Mouse (Mus musculus) kidney, adult 18-20 months (tissue): ENCODE data around the gene Nkx2-4.

ENCODE experiments used
- DNase-seq: peaks from one replicate; pipeline ENCODE4 v3.0.0; 2021

Gene Nkx2-4

GRCm38 (mm10) chr2:147085072-147085870 is at the start of gene Nkx2-4:
Gene Nkx2-4 (minus strand): TSS chr2:147085445.
- DNase-seq: no peak

- DNase-seq: no peak
Observed at GRCm38 (mm10) chr2:147127366-147127765, 42.1 kb upstream of the Nkx2-4 start.

GRCm38 (mm10) chr2:147119736-147120135 is 34.5 kb upstream of the Nkx2-4 start:
- DNase-seq: no peak

- no peak for DNase-seq
Observed at GRCm38 (mm10) chr2:147086441-147086840, 1.2 kb upstream of the Nkx2-4 start.

- DNase-seq: no peak
Observed at GRCm38 (mm10) chr2:147085937-147086336, 692 bp upstream of the Nkx2-4 start.

GRCm38 (mm10) chr2:147084366-147085071 is 726 bp downstream of the Nkx2-4 start:
- DNase-seq: peak; percentile 25

GRCm38 (mm10) chr2:147083471-147084365 is 1.5 kb downstream of the Nkx2-4 start:
- peak; percentile 49 for DNase-seq

GRCm38 (mm10) chr2:147082391-147082790 is 2.9 kb downstream of the Nkx2-4 start:
- no peak for DNase-seq

GRCm38 (mm10) chr2:147074399-147074798 is 10.8 kb downstream of the Nkx2-4 start:
- DNase-seq: no peak

- DNase-seq: no peak
Observed at GRCm38 (mm10) chr2:147073962-147074361, 11.3 kb downstream of the Nkx2-4 start.

- no peak for DNase-seq
Observed at GRCm38 (mm10) chr2:147070305-147070704, 14.9 kb downstream of the Nkx2-4 start.

GRCm38 (mm10) chr2:147069077-147069476 is 16.2 kb downstream of the Nkx2-4 start:
- DNase-seq: no peak

GRCm38 (mm10) chr2:147067480-147068246 is 17.6 kb downstream of the Nkx2-4 start:
- DNase-seq: no peak

- DNase-seq: no peak
Observed at GRCm38 (mm10) chr2:147053229-147053892, 31.9 kb downstream of the Nkx2-4 start.

- peak; percentile 51 for DNase-seq
Observed at GRCm38 (mm10) chr2:147047051-147047450, 38.2 kb downstream of the Nkx2-4 start.

GRCm38 (mm10) chr2:147035864-147036263 is 49.4 kb downstream of the Nkx2-4 start:
- no peak for DNase-seq
